Mouse (Mus musculus): Measurements from ENCODE around the gene Ecd. TPM values are rescaled to one million over a fixed set of nuclear protein-coding genes. Genes with fewer than 3 reads are reported as not detected.

Gene Ecd
- total RNA-seq (2023) = 10 to 100 TPM; 20.7 to 23.0 TPM

DNA sequence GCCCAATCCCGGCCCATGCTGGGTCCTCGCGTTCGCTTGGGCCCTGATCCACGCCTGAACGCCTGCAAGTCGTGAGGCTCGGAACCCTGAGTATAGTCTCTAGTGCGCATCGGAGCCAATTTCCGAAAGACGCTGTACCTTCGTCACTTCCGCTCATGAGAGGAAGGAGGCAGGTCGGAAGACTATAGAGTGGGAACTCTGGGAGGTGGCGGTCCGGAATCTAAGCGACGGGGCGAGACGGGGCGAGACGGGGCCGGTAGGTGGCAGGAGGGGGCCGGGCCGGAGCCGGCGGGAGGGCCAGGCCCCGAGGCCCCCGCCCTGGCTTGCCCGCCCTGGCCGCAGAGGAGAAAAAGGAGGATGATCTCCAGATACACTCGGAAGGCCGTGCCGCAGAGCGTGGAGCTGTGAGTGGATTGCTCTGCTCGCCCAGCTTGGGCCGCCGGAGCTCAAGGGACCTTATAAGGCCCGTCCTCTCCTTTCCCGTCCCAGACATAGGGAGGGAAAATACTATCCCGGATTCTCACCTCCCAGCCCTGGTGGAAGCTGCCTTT, at the start of gene Ecd, which contains the start of gene Fam149b:
TSS of gene Ecd (minus strand) at position 131 of the 551 bp plus-strand sequence.
TSS of gene Fam149b (plus strand) at position 172 of the 551 bp plus-strand sequence.

DNA sequence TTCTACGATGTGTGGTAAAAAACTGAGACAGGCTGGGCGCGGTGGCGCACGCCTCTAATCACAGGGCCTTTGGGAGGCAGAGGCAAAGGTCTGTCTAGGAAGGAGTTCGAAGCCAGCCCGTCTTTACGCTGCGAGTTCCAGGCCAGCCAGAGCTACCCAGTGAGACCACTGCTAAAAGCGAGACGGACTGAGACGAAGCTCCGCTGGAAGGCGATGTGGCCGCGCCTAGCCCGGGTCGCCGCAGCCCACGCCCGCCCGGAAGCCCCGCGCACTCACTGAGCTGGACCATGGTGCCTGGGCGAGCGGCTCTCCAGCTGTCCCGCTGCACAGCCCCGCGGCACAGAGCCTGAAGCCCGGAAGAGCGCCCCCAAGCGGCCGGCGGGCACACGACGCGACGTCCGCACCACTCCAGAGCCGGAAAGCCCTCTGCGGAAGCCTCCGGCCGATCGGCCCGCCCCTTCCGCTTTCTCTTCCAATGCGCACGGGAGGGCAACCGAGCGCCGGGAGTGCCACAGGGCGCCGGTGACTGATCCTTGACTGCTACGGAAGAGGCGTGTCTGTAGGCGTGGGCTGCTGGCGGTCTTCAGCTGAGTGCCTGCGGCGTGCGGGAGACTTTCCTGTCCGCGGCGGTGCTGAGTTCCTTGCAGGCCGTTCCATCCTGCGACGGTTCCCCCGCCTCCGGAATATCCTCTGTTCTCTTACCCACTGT, 45.4 kb upstream of the Ecd start, which contains the start of gene Mrps16:
TSS of gene Mrps16 (minus strand) at position 430 of the 709 bp plus-strand sequence.

DNA sequence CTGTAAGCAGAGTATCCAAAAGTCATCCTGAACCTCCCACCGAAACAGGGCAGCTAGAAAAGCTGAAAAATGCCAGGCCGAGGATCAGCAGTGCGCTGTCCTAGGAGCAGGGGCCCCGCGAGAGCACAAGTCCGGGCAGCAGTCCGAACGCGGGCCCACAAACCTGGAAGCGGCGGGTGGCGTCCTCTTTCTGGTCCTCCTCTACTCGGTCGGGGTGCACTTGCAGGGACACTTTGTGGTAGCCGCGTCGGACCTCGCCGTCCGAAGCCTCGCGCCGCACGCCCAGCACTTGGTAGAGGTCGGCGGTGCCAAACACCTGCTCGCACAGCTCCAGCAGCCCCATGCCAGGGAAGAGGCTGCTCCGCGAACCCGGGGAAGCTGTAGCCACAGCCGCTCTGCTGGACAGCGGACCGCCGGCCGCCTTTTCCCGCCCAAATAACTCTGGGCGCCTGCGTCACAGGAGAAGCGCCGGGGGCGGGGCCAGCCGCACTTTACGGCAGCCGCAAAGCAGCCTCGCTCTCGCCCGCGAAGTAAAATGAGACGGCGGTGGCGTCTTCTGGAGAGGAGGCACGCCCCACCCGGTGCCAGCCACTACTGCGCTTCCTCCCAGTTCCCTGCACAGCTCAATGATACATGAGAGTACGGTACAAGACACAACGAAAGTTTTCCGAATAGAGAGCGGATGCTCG, 40.7 kb upstream of the Ecd start, which contains the start of gene Dnajc9:
TSS of gene Dnajc9 (minus strand) at position 470 of the 689 bp plus-strand sequence.

DNA sequence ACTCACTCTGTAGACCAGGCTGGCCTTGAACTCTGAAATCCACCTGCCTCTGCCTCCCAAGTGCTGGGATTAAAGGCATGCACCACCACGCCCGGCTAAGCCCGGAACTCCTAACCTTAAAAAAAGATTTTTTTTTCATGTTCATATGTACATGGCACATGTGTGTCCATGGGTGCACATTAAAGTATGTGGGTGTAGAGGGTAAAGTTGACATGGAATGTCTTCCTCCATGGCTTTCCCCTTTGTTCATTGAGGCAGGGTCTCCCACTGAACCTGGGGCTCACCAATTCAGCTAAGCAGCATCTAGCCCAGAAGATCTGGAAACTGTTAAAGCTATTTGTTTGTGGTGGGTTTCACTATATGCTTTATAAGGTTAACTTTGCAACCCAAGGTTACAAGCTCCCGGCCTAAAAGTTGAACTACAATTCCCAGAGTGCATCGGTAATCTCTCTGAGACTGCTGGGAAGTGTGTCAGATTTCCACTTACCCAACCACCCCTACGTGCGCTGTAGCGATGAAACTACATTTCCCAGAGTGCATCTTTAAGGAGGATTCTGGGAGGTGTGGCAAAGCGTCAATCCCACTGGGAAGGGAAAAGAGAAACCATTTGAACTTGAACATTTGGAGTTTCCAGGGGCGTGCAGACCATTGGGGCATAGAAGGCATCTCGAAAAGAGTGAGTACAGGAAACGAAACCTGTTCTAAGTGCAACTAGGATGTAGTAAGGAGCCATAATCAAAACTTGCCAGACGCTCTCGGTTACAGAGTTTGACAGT, 53.6 kb downstream of the Ecd start, which contains the start of gene Nudt13:
TSS of gene Nudt13 (plus strand) at position 581 of the 776 bp plus-strand sequence.

Other genes starting within 250 kb of the Ecd start
- gene Saysd1, start 209.6 kb downstream of the Ecd start, total RNA-seq (2023) = 1 to 10 TPM; 1.3 to 1.7 TPM
- 1 to 10 TPM in 1 of 2 experiments, under 1 TPM in 1; 0.24 to 1.0 TPM for gene Kcnk5, start 166.3 kb downstream of the Ecd start, total RNA-seq (2023)
- not detected for gene Kcnk16, start 78.9 kb downstream of the Ecd start, total RNA-seq (2023)
- 10 to 100 TPM in 1 of 2 experiments, 1 to 10 TPM in 1; 8.1 to 11.1 TPM for gene Nudt13, start 53.4 kb downstream of the Ecd start, total RNA-seq (2023)
- 10 to 100 TPM; 19.7 TPM for gene Fam149b, start within 50 bp of the Ecd start, total RNA-seq (2023)
- 10 to 100 TPM; 37.4 to 40.4 TPM for gene Dnajc9, start 40.8 kb upstream of the Ecd start, total RNA-seq (2023)
- 10 to 100 TPM; 26.2 to 30.8 TPM for gene Mrps16, start 45.5 kb upstream of the Ecd start, total RNA-seq (2023)
- not detected for gene Cfap70, start 104.1 kb upstream of the Ecd start, total RNA-seq (2023)
- 10 to 100 TPM; 50.6 to 61.4 TPM for gene Anxa7, start 132.0 kb upstream of the Ecd start, total RNA-seq (2023)
- gene Mss51, start 148.8 kb upstream of the Ecd start, total RNA-seq (2023) = 1 to 10 TPM; 2.6 to 2.8 TPM
- 10 to 100 TPM; 52.7 to 53.5 TPM for gene Ppp3cb, start 198.5 kb upstream of the Ecd start, total RNA-seq (2023)